Mouse (Mus musculus) brain, embryonic 14.5 days (tissue): ENCODE measurements around the gene Rbms2. TPM values are rescaled to one million over a fixed set of nuclear protein-coding genes. Genes with fewer than 3 reads are reported as not detected.

Experiments
- DNase-seq: peaks from one replicate; pipeline ENCODE4 v3.0.0-alpha.2; 2011; ENCODE audit warnings: low read depth
- CTCF ChIP-seq: fragments of 200-500 bp; IDR thresholded peaks from 2 replicates; pipeline ENCODE4 v1.5.1; 2012; ENCODE audit warnings: inconsistent platforms, mild to moderate bottlenecking, moderate library complexity, borderline replicate concordance; ENCODE audit not compliant: insufficient read depth, insufficient read length; ENCODE audit errors: extremely low read depth
- POLR2A ChIP-seq: fragments of 200-500 bp; IDR thresholded peaks from 2 replicates; pipeline ENCODE4 v1.6.1; 2012; ENCODE audit warnings: mild to moderate bottlenecking, inconsistent platforms, borderline replicate concordance; ENCODE audit not compliant: poor library complexity, insufficient read depth, insufficient read length, severe bottlenecking; ENCODE audit errors: extremely low read depth
- polyA plus RNA-seq: library from polyadenylated mRNA; depleted of rRNA; stranded (reverse); fragments of >200 nt; gene quantifications from 2 replicates; pipeline ENCODE4 v1.2.3, GENCODE M21; 2012

Rbms2 gene
- polyA plus RNA-seq, 1 experiment = 26.7 TPM

DNA sequence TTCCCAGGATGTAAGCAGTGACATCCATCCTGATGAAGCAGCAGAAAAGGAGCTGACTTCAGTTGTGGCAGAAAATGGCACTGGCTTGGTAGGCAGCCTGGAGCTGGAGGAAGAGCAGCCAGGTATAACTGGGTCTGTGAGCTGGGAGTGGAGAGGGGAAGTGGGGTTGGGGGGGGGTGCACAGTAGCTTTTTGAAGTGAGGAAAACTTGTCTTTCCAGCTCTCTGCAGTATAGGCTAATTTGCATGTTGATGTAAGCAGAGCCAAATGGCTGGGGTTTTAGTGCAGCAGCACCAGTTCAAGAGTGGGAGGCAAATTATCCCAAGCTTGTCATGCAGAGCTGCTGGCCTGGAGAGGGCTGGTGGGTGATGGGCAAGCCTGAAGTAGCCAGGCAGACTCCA, 68.9 kb downstream of the Rbms2 start:
- DNase-seq = no peak
- no peak for TF ChIP-seq POLR2A
- no peak for TF ChIP-seq CTCF

DNA sequence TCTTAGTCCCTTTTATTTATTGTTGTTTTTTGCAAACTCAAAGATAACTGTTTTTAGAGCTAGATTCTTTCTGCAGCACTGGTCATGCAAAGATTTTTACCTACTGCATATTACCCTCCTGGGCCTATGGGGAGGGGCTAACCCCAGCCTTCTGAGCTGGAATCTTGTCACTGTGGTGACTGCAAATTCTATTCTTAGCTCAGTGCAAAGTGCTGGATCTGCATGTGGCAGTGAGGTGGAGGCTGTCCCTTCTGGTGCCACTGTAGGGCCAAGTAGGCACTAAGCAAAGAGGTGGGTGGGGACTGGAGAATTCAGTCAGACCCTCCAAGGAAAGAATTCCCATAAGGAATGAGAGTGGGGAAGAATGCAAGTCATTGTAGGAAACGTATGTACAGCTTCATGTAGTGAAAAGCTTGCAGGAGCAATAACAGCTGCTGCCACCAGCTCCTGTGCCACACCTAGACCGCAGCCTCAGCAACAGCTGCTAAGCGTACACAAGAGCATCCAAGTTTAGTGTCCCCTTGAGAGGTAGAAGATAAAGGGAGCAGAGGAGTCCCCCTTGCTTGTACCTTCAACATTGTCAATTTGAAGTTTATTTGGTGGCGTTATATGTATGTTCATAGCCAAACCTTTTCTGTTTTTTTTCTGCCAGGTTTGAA, 69.9 kb downstream of the Rbms2 start:
- DNase-seq = no peak
- TF ChIP-seq CTCF = no peak
- no peak for TF ChIP-seq POLR2A

DNA sequence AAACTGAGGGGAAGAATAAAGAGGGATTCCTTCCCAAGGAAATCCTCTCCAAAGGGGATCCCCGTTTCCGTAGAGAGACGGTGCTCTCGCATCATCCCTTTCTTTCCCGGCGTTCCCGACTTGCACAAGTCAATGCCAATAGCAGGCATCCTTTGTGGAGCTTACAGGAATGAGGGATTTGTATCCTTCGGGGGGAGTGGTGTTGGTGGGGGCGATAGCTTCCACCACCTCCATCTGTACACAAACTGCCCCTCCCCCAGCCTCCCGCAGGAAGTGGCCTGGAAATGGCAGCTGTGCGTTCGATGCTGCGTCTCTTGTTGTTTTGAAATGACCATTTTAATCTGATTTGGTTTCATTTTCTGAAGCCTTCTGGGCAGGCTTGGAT, 82.5 kb downstream of the Rbms2 start:
- peak; percentile 79 for DNase-seq
- TF ChIP-seq POLR2A (no peak), CTCF (no peak)

DNA sequence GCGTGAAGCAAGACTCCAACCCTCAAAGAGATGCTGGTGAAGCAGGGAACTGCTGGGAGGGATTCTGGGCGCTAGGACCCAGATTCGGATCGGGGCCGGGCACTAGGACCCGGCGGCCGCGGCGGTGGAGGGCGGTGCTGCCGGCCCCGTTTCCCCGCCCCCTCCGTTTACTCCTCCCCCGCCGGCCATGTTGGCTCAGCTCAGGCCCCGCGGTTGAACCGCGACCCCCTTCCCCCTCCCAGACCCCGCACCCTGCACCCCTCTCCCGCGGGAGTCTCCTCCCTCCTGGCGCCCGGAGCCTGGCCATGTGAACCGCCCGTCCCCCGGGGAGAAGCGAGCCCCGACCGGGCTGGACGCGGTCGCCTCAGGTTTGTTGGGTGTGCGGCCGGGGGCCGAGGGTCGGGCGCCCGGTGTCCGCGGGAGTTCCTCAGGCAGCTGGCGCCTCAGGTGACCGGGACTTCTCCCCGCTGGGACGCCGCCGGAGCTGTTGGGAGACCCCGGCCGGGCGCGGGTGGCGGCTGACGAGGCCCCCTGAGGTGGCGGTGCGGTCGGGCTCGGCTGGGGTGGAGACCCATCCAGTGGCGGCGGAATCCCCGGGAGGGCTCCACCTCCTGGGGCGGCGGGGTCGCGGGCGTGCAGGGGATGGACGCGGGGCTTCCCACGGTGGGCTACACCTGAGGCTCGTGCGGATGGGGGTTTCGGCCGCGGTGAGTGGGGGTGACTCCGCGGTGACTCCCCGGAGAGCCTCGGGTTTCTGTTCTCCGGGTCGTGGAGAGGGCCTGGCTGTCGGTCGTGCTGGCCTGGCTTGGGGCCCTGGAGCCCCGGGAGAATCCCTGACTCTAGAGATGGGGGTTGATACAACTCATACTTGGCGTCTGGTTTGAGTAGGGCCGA, 83.2 kb downstream of the Rbms2 start:
- peak; percentile 96 for DNase-seq
- TF ChIP-seq POLR2A (peak; percentile 24; the same call in 1 of the 2 replicates), CTCF (peak; percentile 31; the same call in 1 of the 2 replicates)

DNA sequence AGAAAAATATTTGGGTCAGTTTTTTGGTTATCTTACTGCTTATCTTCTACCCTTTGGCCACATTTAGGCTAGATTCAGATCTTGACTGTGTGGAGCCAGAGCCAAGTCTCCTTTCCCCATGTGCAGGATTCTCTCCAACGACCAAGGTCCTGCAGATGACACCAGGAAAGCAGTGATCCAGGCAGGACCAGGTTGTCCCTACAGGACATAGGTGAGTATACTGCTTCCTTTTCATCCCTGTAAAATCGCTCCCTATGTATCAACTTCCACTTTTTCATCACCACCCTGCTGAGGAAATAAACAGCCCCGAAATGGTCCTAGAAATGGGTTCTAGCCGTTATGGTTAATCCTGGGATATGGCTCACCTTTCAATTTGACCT, 83.8 kb downstream of the Rbms2 start:
- no peak for DNase-seq
- TF ChIP-seq CTCF (no peak), POLR2A (no peak)

DNA sequence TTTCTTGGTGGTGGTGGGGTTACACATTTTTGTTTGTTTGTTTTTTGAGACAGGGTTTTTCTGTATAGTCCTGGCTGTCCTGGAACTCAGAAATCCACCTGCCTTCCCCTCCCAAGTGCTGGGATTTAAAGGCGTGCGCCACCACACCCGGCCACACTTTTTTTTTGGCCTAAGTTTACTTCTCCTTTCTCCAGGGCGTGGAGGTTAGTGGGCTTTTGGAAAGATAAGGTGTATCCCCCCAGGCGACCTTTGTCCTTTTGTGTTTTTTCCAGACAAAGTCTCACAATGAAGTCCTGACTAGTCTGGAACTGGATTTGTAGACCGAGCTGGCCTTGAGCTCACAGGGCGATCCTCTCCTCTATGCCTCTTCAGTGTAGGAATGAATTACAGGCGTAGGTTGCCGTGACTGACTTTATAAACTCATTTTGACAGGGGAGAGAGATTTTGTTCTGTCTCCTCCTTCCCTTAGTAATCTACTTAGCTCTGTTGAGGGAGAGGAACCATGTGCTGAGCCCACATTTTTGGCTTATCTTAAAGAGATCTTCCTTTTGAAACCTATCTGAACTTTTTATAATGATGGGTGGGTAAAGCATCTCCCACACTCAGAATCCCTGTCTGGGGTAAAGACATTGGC, 85.0 kb downstream of the Rbms2 start:
- TF ChIP-seq CTCF = no peak
- no peak for TF ChIP-seq POLR2A
- DNase-seq = no peak

DNA sequence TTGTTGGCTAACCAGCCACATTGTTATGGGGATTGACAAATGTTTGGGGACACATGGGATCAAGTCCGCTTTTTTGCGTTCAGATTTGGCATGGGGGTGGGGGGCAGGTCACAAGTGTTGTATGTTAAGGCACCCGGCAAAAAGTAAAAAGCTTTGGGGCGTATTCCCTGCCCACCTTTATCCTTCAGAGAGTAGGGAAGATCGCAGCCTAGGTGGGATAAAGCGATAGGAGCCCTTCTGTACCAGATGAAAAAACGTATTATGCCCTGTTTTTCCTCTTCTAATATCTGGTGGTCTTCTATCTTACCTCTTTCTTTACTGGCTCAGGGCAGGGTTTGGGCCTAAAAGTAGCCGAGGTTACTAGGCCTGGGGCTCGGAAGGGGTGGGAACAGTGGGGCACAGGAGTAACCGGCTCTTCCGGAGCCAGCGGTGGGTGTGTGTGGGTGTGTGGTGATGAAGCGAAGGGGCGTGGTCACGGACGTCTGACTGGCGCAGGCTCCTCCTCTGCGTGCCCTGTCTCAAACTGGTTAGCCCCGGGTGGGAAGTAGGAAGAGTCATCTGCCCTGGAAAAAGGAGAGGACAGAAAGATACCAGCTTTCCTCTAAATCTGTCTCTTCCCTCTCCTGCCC, 85.6 kb downstream of the Rbms2 start:
- no peak for TF ChIP-seq POLR2A
- TF ChIP-seq CTCF = no peak
- peak; percentile 87 for DNase-seq

DNA sequence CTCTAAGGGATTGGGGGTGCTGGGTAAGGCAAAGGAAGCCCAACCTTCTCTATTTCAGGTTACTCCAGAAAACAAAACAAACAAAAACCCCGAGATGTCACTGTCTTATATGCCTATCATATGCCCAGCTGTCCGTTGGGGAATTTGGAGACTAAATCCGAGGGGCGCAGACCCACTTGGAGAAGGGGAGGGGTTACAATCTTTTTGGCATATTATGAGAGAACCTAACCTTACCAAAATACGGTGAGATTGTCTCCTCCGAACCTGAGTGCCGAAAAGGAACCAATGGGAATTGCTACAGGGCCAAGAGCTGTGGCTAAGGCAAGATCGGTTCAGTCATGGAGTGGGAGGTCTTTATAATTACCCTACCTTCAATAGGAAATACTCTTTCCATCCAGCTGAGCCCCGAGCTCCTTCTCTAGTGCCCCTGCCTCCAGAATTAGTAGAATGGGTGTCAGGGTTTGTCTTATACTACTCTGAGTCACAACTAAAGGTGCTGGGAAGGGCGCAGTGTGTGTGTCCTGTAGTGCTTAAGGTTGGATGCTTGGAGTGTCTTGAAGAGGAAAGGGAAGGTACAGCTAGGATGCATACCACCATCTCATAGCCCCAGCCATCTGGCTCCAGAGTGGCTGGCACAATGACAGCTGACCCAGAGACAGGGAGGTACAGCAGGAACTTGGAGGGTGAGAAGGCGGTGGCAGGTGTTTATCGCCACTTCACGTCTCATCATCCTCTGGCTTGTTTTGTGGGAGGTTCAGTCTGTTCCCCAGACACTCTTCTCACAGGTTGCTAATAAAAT, 86.4 kb downstream of the Rbms2 start:
- peak; percentile 31 for DNase-seq
- TF ChIP-seq POLR2A (no peak), CTCF (no peak)

DNA sequence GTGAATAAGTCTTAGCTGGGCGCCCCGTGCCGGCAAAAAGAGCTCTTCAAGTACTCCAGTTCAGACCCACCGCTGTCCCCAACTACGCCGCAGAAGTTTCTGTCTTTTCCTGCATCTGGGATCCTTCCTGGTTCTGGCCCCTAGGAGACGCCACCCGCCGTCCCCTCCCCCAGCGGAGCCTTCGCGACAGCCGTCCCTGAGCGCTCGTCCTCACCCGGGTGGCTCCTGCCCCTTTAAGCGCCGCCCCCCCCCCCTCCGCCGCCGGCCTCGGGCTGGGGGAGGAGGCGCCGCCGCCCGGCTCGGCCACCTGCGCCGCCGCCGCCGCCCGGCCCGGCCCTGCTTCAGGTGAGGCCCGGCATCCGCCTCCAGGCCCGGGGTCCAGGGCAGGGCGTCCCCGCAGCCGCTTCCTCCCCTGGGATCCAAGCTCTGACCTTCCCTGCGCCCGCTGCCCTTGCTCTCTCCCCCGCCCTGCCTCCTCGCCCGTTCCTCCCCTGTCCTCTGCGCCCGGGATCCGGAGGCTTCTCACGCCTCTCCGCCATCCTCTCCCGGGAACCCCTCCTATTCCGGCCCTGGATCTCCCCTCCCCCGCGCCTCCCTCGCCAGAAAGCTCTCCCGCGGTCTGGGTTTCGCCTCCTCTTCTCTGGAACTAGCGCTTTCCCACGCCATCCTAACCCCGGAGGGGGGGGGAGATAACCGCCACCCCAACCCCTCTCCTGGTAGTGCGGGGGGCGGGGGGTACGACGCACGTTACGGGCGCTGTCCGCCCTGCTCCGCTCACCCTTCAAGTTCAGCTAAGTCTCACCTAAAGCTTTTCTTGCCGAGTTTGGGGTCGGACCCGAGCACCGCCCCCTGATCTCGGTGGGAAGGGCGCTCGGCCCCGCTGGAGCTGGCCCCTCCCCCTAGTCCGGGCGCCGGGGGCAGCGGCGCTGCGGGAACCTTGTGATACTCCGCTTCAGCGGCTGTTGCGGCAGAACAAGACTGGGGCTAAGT, 87.3 kb downstream of the Rbms2 start:
- DNase-seq = peak; percentile 88
- TF ChIP-seq CTCF (peak; percentile 52; the same call in 1 of the 2 replicates), POLR2A (no peak)
